Mouse (Mus musculus) lung, adult 2 months (tissue): ENCODE measurements at regions not wholly inside any gene's neighbourhood (a gene's known extent, or its start where the extent isn't known, plus 50 kb on each side); places are given as distances from the start of the nearest gene placed in this dataset.

Experiments
- CTCF ChIP-seq: fragments of 200-500 bp; IDR thresholded peaks from 2 replicates; pipeline ENCODE4 v1.5.1; 2011; ENCODE audit warnings: mild to moderate bottlenecking, low read length, control low read depth; ENCODE audit not compliant: insufficient read depth
- POLR2A ChIP-seq: fragments of 200-500 bp; IDR thresholded peaks from 2 replicates; pipeline ENCODE4 v1.6.1; 2011; ENCODE audit warnings: low read depth, mild to moderate bottlenecking, control low read depth, low read length, borderline replicate concordance; ENCODE audit errors: extremely low read depth

DNA sequence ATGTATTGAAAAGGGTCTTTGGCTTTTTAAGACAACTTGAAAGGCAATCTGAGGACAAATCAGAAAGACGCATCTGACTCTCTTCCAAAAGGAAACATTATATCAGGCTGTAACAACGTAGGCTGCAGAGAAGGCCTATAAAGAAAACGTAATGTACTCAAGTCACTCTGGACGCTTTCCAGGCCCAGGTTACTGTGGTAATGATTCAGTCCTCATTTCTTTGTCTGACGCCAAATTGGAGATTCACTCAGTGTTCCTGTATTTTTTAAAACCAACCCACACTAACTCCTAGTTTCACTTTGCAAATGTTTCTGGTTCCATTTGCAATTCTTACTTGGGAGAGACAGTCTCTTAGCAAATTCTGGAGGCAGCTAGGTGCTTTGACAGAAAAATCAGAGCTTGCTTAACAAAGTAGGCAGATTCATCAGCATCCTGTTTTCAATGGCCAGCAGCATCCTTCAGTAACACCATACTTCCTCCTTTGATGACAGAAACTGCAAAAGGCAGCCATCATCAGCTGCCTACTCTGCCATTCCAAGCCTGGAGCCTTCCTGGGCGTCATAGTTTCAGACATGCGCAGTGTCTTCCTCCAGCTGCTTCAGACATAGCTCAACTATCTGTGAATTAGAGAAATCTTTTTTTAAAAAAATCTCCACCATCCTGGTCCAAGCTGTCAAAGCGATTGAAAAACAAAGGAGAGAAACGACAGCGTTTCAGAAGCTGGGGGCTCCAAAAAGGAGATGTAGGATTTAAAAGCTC is 111.3 kb upstream of the Plcz1 start:
- TF ChIP-seq POLR2A: no peak
- TF ChIP-seq CTCF: no peak
